Mouse (Mus musculus) liver, postnatal 0 days (tissue): ENCODE results near the gene Tmem164. TPM values are rescaled to one million over a fixed set of nuclear protein-coding genes. Genes with fewer than 3 reads are reported as not detected.

ENCODE experiments used
- ATAC-seq: fragments of 200-750 bp; cut with Nextera tagmentation; 2 replicates; pipeline ENCODE4 v1.8.0; 2017; ENCODE audit warnings: mild to moderate bottlenecking, moderate library complexity
- DNase-seq: peaks from one replicate; pipeline ENCODE4 v3.0.0-alpha.2; 2016
- H3K27ac ChIP-seq: fragments of 300-500 bp; sonication (generic); 2 replicates; pipeline ENCODE4 v1.5.1; 2014; ENCODE audit warnings: antibody characterized with exemption, moderate library complexity, mild to moderate bottlenecking, low read depth
- H3K27me3 ChIP-seq: fragments of 300-500 bp; sonication (generic); 2 replicates; pipeline ENCODE4 v1.6.1; 2014; ENCODE audit warnings: low read length, control low read depth, mixed read lengths; ENCODE audit not compliant: insufficient read depth
- H3K36me3 ChIP-seq: fragments of 300-500 bp; sonication (generic); replicated peaks from 2 replicates; pipeline ENCODE4 v1.6.1; 2014; ENCODE audit warnings: mild to moderate bottlenecking, control low read depth, low read length, moderate library complexity, mixed read lengths; ENCODE audit not compliant: insufficient read depth
- H3K4me1 ChIP-seq: fragments of 300-500 bp; sonication (generic); 2 replicates; pipeline ENCODE4 v1.6.1; 2014; ENCODE audit warnings: antibody characterized with exemption, mild to moderate bottlenecking, control low read depth; ENCODE audit not compliant: insufficient read depth
- H3K4me2 ChIP-seq: fragments of 300-500 bp; sonication (generic); 2 replicates; pipeline ENCODE4 v1.6.1; 2014; ENCODE audit warnings: low read depth, mild to moderate bottlenecking, low read length, moderate library complexity, mixed read lengths
- H3K4me3 ChIP-seq: fragments of 300-500 bp; sonication (generic); 2 replicates; pipeline ENCODE4 v1.5.1; 2014; ENCODE audit warnings: low read depth, low read length
- H3K9ac ChIP-seq: fragments of 300-500 bp; sonication (generic); replicated peaks from 2 replicates; pipeline ENCODE4 v1.6.1; 2014; ENCODE audit warnings: mild to moderate bottlenecking, moderate library complexity
- H3K9me3 ChIP-seq: fragments of 300-500 bp; sonication (generic); 2 replicates; pipeline ENCODE4 v1.6.1; 2016; ENCODE audit warnings: mild to moderate bottlenecking, control low read depth, low read length, mixed read lengths
- CTCF ChIP-seq: sonication (generic); IDR thresholded peaks from 2 replicates; pipeline ENCODE4 v1.5.1; 2016; ENCODE audit warnings: antibody characterized with exemption, low read depth
- EP300 ChIP-seq: IDR thresholded peaks from 2 replicates; pipeline ENCODE4 v1.6.1; 2016; ENCODE audit warnings: antibody characterized with exemption, low read depth, mild to moderate bottlenecking
- WGBS: fragments of 180-500 bp; shearing (Covaris S2); extraction: QIAGEN DNeasy Blood & Tissue Kit; methylation state at CpG from one replicate; pipeline ENCODE4 v1.1.7; 2014; ENCODE audit not compliant: insufficient replicate concordance; 5-methylcytosine and 5-hydroxymethylcytosine counted together
- polyA plus RNA-seq: library from polyadenylated mRNA; unstranded; fragments of >200 nt; fragmentation: Nextera tagmentation; extraction: Ambion mirVana; gene quantifications from 2 replicates; pipeline ENCODE4 v1.2.1, GENCODE M21; 2015

The Tmem164 gene
- polyA plus RNA-seq, 1 experiment from 2014 or later = 8.7 TPM

DNA sequence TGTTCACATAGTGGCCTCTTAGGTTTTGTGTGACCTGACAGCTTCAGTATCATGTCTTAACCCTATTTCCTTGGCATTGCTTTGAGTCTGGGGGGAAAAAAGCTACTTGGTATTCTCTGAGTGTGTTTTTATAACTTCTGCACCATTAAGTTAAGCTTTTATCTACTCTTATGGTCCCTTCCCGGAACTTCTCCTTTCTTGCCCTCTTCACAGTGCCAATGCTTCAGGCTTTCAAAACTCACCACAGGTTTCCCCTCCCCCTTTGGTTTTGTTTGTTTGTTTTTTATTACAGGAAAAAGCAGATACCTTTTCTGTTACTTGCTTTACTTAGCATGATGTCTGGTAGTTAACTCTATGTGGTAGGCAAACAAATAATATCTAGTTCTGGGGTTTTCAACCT is 47.8 kb downstream of the Tmem164 start:
- DNase-seq (no peak), ATAC-seq (no peak)
- Histone ChIP-seq H3K36me3 (no peaks in the 10 kb centered on the region), H3K4me3 (no peak overlapping the region), H3K9ac (no peak overlapping the region), H3K27ac (no peak overlapping the region), H3K27me3 (no peaks in the 10 kb centered on the region), H3K4me2 (no peak overlapping the region), H3K9me3 (no peaks in the 10 kb centered on the region), H3K4me1 (no peaks in the 10 kb centered on the region)
- TF ChIP-seq CTCF = no peak
- TF ChIP-seq EP300 = no peak
- 79% methylated on average over 1 of the region's 1 CpGs for WGBS

- no peak for ATAC-seq
- WGBS = 58% methylated on average over 2 of the region's 2 CpGs
Measured at GRCm38 (mm10) chrX:142729482-142729881, 48.3 kb downstream of the Tmem164 start.

GRCm38 (mm10) chrX:142737099-142737498 is 55.9 kb downstream of the Tmem164 start:
- Histone ChIP-seq H3K9me3 (no peaks in the 10 kb centered on the region), H3K4me3 (no peak overlapping the region), H3K36me3 (no peaks in the 10 kb centered on the region; the same call in 1 of the 2 replicates), H3K27ac (no peak overlapping the region), H3K9ac (no peak overlapping the region), H3K4me2 (no peak overlapping the region), H3K4me1 (no peaks in the 10 kb centered on the region), H3K27me3 (no peaks in the 10 kb centered on the region)
- WGBS = 51% methylated on average over 4 of the region's 4 CpGs
- DNase-seq (no peak), ATAC-seq (no peak)
- TF ChIP-seq EP300 = no peak
- TF ChIP-seq CTCF = no peak

More at GRCm38 (mm10) chrX:142729482-142729881, 48.3 kb downstream of the Tmem164 start:
- H3K4me2 ChIP-seq = no peak overlapping the region
- H3K4me1 ChIP-seq = no peaks in the 10 kb centered on the region
- TF ChIP-seq CTCF (no peak), EP300 (no peak)
- H3K27ac ChIP-seq = no peak overlapping the region
- DNase-seq = no peak
- H3K4me3 ChIP-seq = no peak overlapping the region
- H3K9ac ChIP-seq = no peak overlapping the region
- no peaks in the 10 kb centered on the region for H3K27me3 ChIP-seq
- no peaks in the 10 kb centered on the region for H3K36me3 ChIP-seq
- H3K9me3 ChIP-seq = no peaks in the 10 kb centered on the region

DNA sequence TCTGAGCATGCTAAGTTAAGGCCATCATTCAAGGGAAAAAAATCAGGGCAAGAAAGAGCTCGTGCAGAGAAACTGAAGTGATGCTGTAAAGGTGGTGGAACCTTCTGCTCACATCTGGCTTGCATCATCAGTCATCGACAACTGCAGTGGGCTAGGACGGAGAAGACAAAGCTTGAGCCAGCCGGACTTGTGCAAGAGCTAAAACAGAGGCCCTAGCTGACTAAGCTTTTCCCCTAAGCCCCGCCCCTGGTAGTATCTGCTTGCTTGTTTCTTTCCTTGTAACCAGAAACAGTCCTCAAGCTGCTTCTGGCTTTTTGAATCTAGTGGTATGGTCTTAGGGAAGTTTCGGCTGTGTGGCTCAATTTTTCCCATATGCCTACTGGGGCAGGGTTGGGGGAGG is 56.5 kb downstream of the Tmem164 start:
- ATAC-seq = 0 out of 2 replicates have a peak, but pooled peaks have one; percentile 41
- no peaks in the 10 kb centered on the region for H3K27me3 ChIP-seq
- no peaks in the 10 kb centered on the region for H3K9me3 ChIP-seq
- no peak overlapping the region for H3K4me2 ChIP-seq
- peak; percentile 27 for DNase-seq
- WGBS = 68% methylated on average over 6 of the region's 6 CpGs
- no peak for TF ChIP-seq CTCF
- TF ChIP-seq EP300 = no peak
- H3K27ac ChIP-seq = no peak overlapping the region
- H3K4me1 ChIP-seq = no peaks in the 10 kb centered on the region
- no peak overlapping the region for H3K4me3 ChIP-seq
- H3K9ac ChIP-seq = no peak overlapping the region
- H3K36me3 ChIP-seq = no peaks in the 10 kb centered on the region; the same call in 1 of the 2 replicates

GRCm38 (mm10) chrX:142747428-142747827 is 66.2 kb downstream of the Tmem164 start:
- no peak for ATAC-seq

DNA sequence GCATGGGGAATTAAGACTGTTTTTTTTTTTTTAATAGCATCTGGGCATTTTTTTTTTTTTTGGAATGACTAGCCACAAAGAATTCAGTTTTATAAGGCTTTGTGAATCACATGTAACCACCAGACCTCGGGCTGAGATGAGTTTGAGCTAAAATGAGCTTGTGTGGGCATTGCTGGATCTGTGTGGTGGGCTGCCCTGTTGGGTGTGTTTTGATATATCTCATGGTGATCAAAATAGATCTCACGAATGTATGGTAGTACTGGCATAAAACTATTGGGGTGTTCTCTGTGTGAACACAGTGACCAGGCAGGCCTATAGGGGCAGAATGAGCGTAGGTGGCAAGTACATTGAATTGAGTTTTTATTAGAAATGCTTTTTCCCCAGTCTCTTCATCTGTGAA is 67.4 kb downstream of the Tmem164 start:
- Histone ChIP-seq H3K4me2 (no peak overlapping the region), H3K9me3 (no peaks in the 10 kb centered on the region), H3K27ac (no peak overlapping the region), H3K27me3 (no peaks in the 10 kb centered on the region), H3K4me3 (no peak overlapping the region), H3K4me1 (no peaks in the 10 kb centered on the region), H3K9ac (no peak overlapping the region), H3K36me3 (no peaks in the 10 kb centered on the region)
- DNase-seq (no peak), ATAC-seq (no peak)
- 81% methylated on average over 3 of the region's 3 CpGs for WGBS
- TF ChIP-seq CTCF = no peak
- TF ChIP-seq EP300 = no peak

More at GRCm38 (mm10) chrX:142747428-142747827, 66.2 kb downstream of the Tmem164 start:
- TF ChIP-seq EP300 = no peak
- H3K36me3 ChIP-seq = no peaks in the 10 kb centered on the region
- H3K27me3 ChIP-seq = no peaks in the 10 kb centered on the region
- H3K27ac ChIP-seq = no peak overlapping the region
- no peaks in the 10 kb centered on the region for H3K4me1 ChIP-seq
- DNase-seq = no peak
- H3K9ac ChIP-seq = no peak overlapping the region
- no peak overlapping the region for H3K4me3 ChIP-seq
- no peak overlapping the region for H3K4me2 ChIP-seq
- H3K9me3 ChIP-seq = no peaks in the 10 kb centered on the region

DNA sequence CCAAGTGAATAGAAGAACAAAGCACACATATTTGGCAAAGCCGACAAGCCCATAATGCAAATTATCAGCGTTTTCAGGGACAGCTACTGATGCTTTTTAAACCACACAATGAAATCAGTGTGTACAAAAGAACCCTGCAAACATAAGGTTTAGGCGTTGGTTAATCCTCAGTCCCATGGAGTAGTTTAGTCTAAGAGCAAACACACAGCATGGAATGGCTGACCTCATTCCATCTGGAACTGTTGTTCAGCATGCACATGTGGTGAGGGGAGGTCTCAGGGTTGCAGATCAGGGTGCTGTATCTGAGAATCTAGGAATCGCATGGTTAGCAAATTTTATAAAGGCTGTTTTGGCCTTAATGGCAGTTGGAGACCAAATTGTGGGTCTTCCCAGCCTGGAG is 69.6 kb downstream of the Tmem164 start:
- no peaks in the 10 kb centered on the region for H3K36me3 ChIP-seq
- H3K27ac ChIP-seq = no peak overlapping the region
- H3K9me3 ChIP-seq = no peaks in the 10 kb centered on the region
- H3K4me3 ChIP-seq = no peak overlapping the region
- WGBS = 65% methylated on average over 4 of the region's 4 CpGs
- DNase-seq (no peak), ATAC-seq (no peak)
- no peaks in the 10 kb centered on the region for H3K27me3 ChIP-seq
- no peaks in the 10 kb centered on the region for H3K4me1 ChIP-seq
- no peak overlapping the region for H3K9ac ChIP-seq
- TF ChIP-seq CTCF (no peak), EP300 (no peak)
- H3K4me2 ChIP-seq = no peak overlapping the region
